Mouse (Mus musculus) thymus, adult 2 months (tissue): ENCODE data around the gene Pknox2.

Source experiments
- CTCF ChIP-seq: fragments of 200-500 bp; IDR thresholded peaks from 2 replicates; pipeline ENCODE4 v1.5.1; 2012; ENCODE audit warnings: mild to moderate bottlenecking, control low read depth, low read length, moderate library complexity, borderline replicate concordance; ENCODE audit not compliant: control insufficient read depth, poor library complexity, insufficient read depth; ENCODE audit errors: extremely low read depth
- POLR2A ChIP-seq: fragments of 200-500 bp; IDR thresholded peaks from 2 replicates; pipeline ENCODE4 v1.6.1; 2012; ENCODE audit warnings: mild to moderate bottlenecking, low read length, control low read depth, moderate library complexity; ENCODE audit not compliant: control insufficient read depth, poor library complexity, insufficient read depth; ENCODE audit errors: extremely low read depth

- no peak for TF ChIP-seq POLR2A
- no peak for TF ChIP-seq CTCF
Measured at GRCm38 (mm10) chr9:37116632-37117413, 30.4 kb downstream of the Pknox2 start.
